Mouse (Mus musculus): ENCODE results near the gene Zfp335. TPM values are rescaled to one million over a fixed set of nuclear protein-coding genes. Genes with fewer than 3 reads are reported as not detected.
"Not testable (repeated sequence)": the region's sequence is repeated elsewhere in the genome, so short reads cannot be mapped to it uniquely, and the experiment has no call there.

Gene Zfp335
- polyA plus RNA-seq, 2 experiments from 2014 or later = 5.6 to 8.2 TPM

DNA sequence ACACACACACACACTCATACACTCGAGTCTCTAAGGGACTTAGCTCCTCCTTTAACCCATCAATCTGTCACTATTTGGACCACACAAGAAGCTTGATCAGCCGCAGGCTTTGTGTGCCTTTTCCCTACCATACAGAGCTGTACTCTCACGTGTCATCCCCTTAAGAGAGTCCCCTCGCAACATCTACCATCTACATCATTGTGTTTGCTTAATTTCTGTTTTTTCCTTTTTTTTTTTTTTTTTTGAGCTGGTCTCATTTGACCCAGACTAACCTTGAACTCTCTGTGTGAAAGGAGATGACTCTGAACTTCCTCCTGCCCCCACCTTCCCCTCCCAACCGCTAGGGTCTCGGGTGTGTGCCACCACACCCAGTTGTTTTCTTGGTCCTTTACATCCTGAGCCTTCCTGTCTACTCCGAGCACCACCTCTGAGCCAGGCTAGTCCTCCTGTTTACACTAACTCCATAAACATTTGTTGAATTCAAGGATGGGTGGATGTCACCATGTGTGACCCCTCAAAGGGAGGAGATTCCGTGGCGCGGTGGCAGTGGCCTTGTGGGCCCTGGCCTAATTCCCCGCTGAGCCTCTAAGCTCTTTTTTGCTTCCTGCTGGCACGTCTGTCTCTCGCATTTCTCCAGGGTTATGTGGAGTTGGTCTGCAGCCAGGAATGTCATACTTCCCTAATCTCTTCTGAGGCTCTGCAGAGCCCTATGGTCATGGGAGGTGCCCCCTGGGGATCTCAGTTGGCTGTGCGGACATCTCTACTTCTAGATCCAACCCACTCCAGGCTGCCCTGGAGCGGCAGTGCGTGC lies 44.6 kb downstream of the Zfp335 start:
- ATAC-seq = no peak

DNA sequence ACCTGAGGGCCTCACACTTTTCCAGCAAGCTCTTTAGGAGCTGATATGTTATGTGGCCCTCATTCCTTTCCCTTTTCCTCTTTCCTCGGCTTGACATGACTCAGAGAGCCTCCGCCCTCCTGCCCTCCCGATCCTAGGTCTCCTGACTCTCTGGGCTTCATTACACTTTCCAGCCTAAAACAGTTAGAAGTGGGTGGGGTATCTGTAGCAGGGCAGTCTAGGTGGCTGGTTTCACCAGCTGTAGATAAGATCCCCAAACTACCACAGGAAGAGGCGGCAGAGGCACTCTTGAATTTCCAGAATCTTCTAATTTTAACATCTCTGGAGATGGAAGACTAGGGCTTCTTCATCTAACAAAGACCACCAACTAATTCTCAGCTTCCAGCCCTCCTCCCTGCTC lies 47.0 kb downstream of the Zfp335 start:
- ATAC-seq = no peak

GRCm38 (mm10) chr2:164863411-164863810 lies 48.1 kb downstream of the Zfp335 start:
- not testable (repeated sequence) for ATAC-seq

GRCm38 (mm10) chr2:164862179-164862861 lies 49.2 kb downstream of the Zfp335 start:
- ATAC-seq = no peak

GRCm38 (mm10) chr2:164861094-164861493 lies 50.5 kb downstream of the Zfp335 start:
- no peak for ATAC-seq

GRCm38 (mm10) chr2:164859640-164860432 lies 51.7 kb downstream of the Zfp335 start:
- ATAC-seq = no peak

- no peak for ATAC-seq
These were observed 52.4 kb downstream of the Zfp335 start for GRCm38 (mm10) chr2:164859155-164859554.

GRCm38 (mm10) chr2:164857842-164858553 lies 53.6 kb downstream of the Zfp335 start:
- ATAC-seq = no peak

DNA sequence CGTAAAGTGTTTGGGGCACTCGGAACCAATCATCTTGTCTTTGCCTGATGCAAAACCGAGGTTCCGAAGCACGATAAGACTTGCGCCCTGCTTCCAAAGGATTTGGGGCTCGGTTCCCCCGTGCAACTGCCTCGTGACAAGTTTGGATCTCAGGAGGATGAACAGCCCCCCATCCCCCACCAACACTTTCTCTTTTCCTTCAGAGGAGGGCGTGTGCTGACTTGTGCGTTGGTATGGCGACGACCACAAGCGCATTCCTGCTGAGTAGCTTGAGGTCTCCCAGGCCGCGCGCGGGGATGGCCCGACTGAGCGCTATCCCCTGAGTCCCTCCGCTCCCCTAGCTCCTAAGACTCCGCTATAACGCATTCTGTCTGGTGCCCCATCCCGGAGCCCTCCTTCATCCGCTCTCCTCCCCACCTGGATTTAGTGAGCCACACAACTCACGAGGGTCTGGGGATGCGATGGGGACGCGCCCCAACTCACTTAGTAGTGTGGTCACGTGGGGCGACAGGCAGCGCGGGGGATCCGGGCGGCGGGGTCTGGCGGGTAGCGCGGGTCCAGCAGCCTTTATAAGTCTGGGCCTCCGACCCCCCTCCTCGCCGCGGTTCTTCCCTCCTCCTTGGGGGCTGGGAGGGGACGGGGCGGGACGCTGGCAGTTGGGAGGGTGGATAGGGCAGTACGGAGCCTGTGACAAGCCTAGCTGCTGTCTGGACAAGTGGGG lies 54.3 kb downstream of the Zfp335 start, which contains the start of gene Pltp:
Gene Pltp, minus strand, starts transcription at position 611 of the 721 bp plus-strand sequence.
- ATAC-seq = peak; percentile 75

- peak; percentile 37 for ATAC-seq
These were observed 55.1 kb downstream of the Zfp335 start for GRCm38 (mm10) chr2:164856309-164857100.

DNA sequence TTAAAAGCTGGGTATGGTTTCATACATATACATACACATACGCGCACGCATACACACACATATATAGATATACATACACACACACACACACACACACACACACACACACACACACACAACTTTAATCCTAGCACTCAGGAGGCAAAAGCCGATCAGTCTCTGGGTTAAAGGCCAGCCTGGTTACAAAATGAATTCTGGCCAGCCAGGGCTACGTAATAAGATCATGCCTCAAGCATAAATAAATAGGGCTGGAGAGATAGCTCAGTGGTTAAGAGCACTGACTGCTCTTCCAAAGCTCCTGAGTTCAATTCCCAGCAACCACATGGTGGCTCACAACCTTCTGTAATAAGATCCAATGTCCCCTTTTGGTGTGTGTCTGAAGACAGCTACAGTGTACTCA lies 56.0 kb downstream of the Zfp335 start:
- ATAC-seq = not testable (repeated sequence)

DNA sequence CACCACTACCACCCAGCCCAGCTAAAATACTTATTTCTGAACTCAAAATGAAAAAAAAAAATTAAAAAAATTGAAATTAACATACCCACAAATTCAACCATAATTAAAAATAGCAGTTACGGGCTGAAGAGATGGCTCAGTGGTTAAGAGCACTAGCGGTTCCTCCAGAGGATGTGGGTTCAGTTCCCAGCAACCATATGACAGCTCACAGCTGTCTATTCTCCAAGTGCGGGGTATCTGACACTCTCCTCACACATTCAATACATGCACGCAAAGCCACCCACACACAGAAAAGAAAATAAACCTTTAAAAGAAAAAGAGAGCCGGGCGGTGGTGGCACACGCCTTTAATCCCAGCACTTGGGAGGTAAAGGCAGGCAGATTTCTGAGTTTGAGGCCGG lies 61.5 kb downstream of the Zfp335 start:
- peak; percentile 98 for ATAC-seq

GRCm38 (mm10) chr2:164845782-164846181 lies 65.8 kb downstream of the Zfp335 start:
- no peak for ATAC-seq

Other genes starting within 250 kb of the Zfp335 start
- gene Wfdc11, start 237.7 kb downstream of the Zfp335 start, polyA plus RNA-seq (2017; shearing (Covaris generic)) = not detected
- not detected for gene Wfdc13, start 226.7 kb downstream of the Zfp335 start, polyA plus RNA-seq (2017; shearing (Covaris generic))
- not detected for gene Spint4, start 213.3 kb downstream of the Zfp335 start, polyA plus RNA-seq (2017; shearing (Covaris generic))
- not detected for gene Spint5, start 196.5 kb downstream of the Zfp335 start, polyA plus RNA-seq (2017; shearing (Covaris generic))
- gene Wfdc3, start 165.8 kb downstream of the Zfp335 start, polyA plus RNA-seq (2017; shearing (Covaris generic)) = not detected
- gene Dnttip1, start 165.8 kb downstream of the Zfp335 start, polyA plus RNA-seq (2017; shearing (Covaris generic)) = 1 to 10 TPM; 3.8 to 7.3 TPM
- 10 to 100 TPM in 1 of 2 experiments, 1 to 10 TPM in 1; 7.7 to 11.4 TPM for gene Ube2c, start 141.9 kb downstream of the Zfp335 start, polyA plus RNA-seq (2017; shearing (Covaris generic))
- not detected for gene Tnnc2, start 131.8 kb downstream of the Zfp335 start, polyA plus RNA-seq (2017; shearing (Covaris generic))
- gene Snx21, start 125.9 kb downstream of the Zfp335 start, polyA plus RNA-seq (2017; shearing (Covaris generic)) = 1 to 10 TPM; 4.9 to 7.7 TPM
- gene Acot8, start 106.9 kb downstream of the Zfp335 start, polyA plus RNA-seq (2017; shearing (Covaris generic)) = 10 to 100 TPM; 32.5 to 42.2 TPM
- 1 to 10 TPM; 7.0 to 8.1 TPM for gene Zswim3, start 106.7 kb downstream of the Zfp335 start, polyA plus RNA-seq (2017; shearing (Covaris generic))
- 10 to 100 TPM; 20.9 to 30.5 TPM for gene Zswim1, start 89.1 kb downstream of the Zfp335 start, polyA plus RNA-seq (2017; shearing (Covaris generic))
- gene Spata25, start 83.2 kb downstream of the Zfp335 start, polyA plus RNA-seq (2017; shearing (Covaris generic)) = not detected
- gene Ctsa, start 78.9 kb downstream of the Zfp335 start, polyA plus RNA-seq (2017; shearing (Covaris generic)) = 100 to 1,000 TPM; 211 to 247 TPM
- gene Neurl2, start 78.3 kb downstream of the Zfp335 start, polyA plus RNA-seq (2017; shearing (Covaris generic)) = 1 to 10 TPM in 1 of 2 experiments, under 1 TPM in 1; 0.65 to 1.6 TPM
- under 1 TPM; 0.34 to 0.98 TPM for gene Pltp, start 54.0 kb downstream of the Zfp335 start, polyA plus RNA-seq (2017; shearing (Covaris generic))
- 100 to 1,000 TPM; 106 to 115 TPM for gene Pcif1, start 32.5 kb downstream of the Zfp335 start, polyA plus RNA-seq (2017; shearing (Covaris generic))
- gene Mmp9, start 29.0 kb upstream of the Zfp335 start, polyA plus RNA-seq (2017; shearing (Covaris generic)) = 1 to 10 TPM; 2.0 to 4.1 TPM
- gene Slc12a5, start 49.0 kb upstream of the Zfp335 start, polyA plus RNA-seq (2017; shearing (Covaris generic)) = under 1 TPM in 1 of 2 experiments, not detected in 1; 0.31 TPM
- gene Ncoa5, start 123.1 kb upstream of the Zfp335 start, polyA plus RNA-seq (2017; shearing (Covaris generic)) = 10 to 100 TPM; 28.6 to 49.0 TPM
- 1 to 10 TPM; 1.6 to 6.0 TPM for gene Cd40, start 143.9 kb upstream of the Zfp335 start, polyA plus RNA-seq (2017; shearing (Covaris generic))
- not detected for gene 1700025C18Rik, start 179.0 kb upstream of the Zfp335 start, polyA plus RNA-seq (2017; shearing (Covaris generic))